Mouse (Mus musculus): ENCODE measurements at regions not wholly inside any gene's neighbourhood (a gene's known extent, or its start where the extent isn't known, plus 50 kb on each side); places are given as distances from the start of the nearest gene placed in this dataset.
"Not testable (repeated sequence)": the region's sequence is repeated elsewhere in the genome, so short reads cannot be mapped to it uniquely, and the experiment has no call there.

- ATAC-seq = not testable (repeated sequence)
Measured at GRCm38 (mm10) chr3:21627048-21627447, 449.4 kb upstream of the Tbl1xr1 start.

GRCm38 (mm10) chr3:21633600-21634221 lies 442.7 kb upstream of the Tbl1xr1 start:
- no peak for ATAC-seq

- ATAC-seq = no peak
Measured at GRCm38 (mm10) chr3:21634675-21635204, 441.7 kb upstream of the Tbl1xr1 start.

- no peak for ATAC-seq
Measured at GRCm38 (mm10) chr3:21638886-21639285, 437.6 kb upstream of the Tbl1xr1 start.

- ATAC-seq = no peak
Measured at GRCm38 (mm10) chr3:21639576-21639975, 436.9 kb upstream of the Tbl1xr1 start.

GRCm38 (mm10) chr3:21644086-21644485 lies 432.4 kb upstream of the Tbl1xr1 start:
- ATAC-seq = no peak

- no peak for ATAC-seq
Measured at GRCm38 (mm10) chr3:21645268-21645667, 431.2 kb upstream of the Tbl1xr1 start.

GRCm38 (mm10) chr3:21649885-21650469 lies 426.5 kb upstream of the Tbl1xr1 start:
- no peak for ATAC-seq

GRCm38 (mm10) chr3:21655301-21655700 lies 421.2 kb upstream of the Tbl1xr1 start:
- no peak for ATAC-seq

GRCm38 (mm10) chr3:21667349-21668143 lies 408.9 kb upstream of the Tbl1xr1 start:
- no peak for ATAC-seq

- ATAC-seq = no peak
Measured at GRCm38 (mm10) chr3:21671885-21672284, 404.6 kb upstream of the Tbl1xr1 start.

GRCm38 (mm10) chr3:21672492-21672891 lies 404.0 kb upstream of the Tbl1xr1 start:
- no peak for ATAC-seq

GRCm38 (mm10) chr3:21673466-21673865 lies 403.0 kb upstream of the Tbl1xr1 start:
- no peak for ATAC-seq

GRCm38 (mm10) chr3:21678265-21678664 lies 398.2 kb upstream of the Tbl1xr1 start:
- no peak for ATAC-seq

GRCm38 (mm10) chr3:21678734-21679133 lies 397.7 kb upstream of the Tbl1xr1 start:
- no peak for ATAC-seq

- ATAC-seq = not testable (repeated sequence)
Measured at GRCm38 (mm10) chr3:21697980-21698672, 378.3 kb upstream of the Tbl1xr1 start.

- ATAC-seq = no peak
Measured at GRCm38 (mm10) chr3:21699526-21699925, 376.9 kb upstream of the Tbl1xr1 start.

GRCm38 (mm10) chr3:21700326-21700725 lies 376.1 kb upstream of the Tbl1xr1 start:
- no peak for ATAC-seq

GRCm38 (mm10) chr3:21726747-21727505 lies 349.5 kb upstream of the Tbl1xr1 start:
- ATAC-seq = no peak

- no peak for ATAC-seq
Measured at GRCm38 (mm10) chr3:21728019-21728418, 348.4 kb upstream of the Tbl1xr1 start.

GRCm38 (mm10) chr3:21729328-21729727 lies 347.1 kb upstream of the Tbl1xr1 start:
- no peak for ATAC-seq

GRCm38 (mm10) chr3:21735688-21736087 lies 340.8 kb upstream of the Tbl1xr1 start:
- ATAC-seq = not testable (repeated sequence)
